Mouse (Mus musculus): ENCODE results near the gene Git2.

DNA sequence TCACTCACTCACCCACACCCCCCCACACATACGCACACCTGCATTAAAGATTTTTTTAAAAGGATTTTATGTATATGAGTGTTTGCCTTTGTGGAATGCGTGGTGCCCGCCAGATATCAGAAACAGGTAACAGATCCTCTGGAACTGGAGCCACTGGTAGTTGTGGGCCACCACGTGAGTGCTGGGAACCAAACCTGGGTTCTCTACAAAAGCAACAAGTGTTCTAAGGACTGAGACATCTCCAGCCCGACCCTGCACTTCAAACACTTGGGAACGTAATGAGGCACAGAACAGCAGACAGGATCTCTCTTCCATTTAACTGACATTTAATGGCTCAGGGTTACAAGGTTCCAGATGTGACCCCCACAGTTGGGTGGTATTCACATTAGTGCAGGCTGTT is 32.6 kb upstream of the Git2 start:
- TF ChIP-seq CTCF (IDR thresholded peaks at IDR 0.05; ENCODE audit: low read depth, low read length) (no peak), GATA1 (IDR thresholded peaks at IDR 0.05; ENCODE audit: borderline replicate concordance, low read length) (no peak)

Measured in G1E (cell line).